Mouse (Mus musculus): Measurements from ENCODE around the gene Tmem88b. TPM values are rescaled to one million over a fixed set of nuclear protein-coding genes. Genes with fewer than 3 reads are reported as not detected.
"Not testable (repeated sequence)": the region's sequence is repeated elsewhere in the genome, so short reads cannot be mapped to it uniquely, and the experiment has no call there.

The Tmem88b gene
- total RNA-seq, 2 experiments from 2014 or later: 0.39 to 0.47 TPM

- not testable (repeated sequence) for DNase-seq (ENCODE audit: low spot score)
These were observed 3.2 kb upstream of the Tmem88b start for GRCm38 (mm10) chr4:155788833-155789232.

- no peak for DNase-seq (ENCODE audit: low spot score)
These were observed 2.6 kb upstream of the Tmem88b start for GRCm38 (mm10) chr4:155788300-155788699.

GRCm38 (mm10) chr4:155785246-155785645, 428 bp downstream of the Tmem88b start:
- no peak for DNase-seq (ENCODE audit: low spot score)

- peak; percentile 89 for DNase-seq (ENCODE audit: low spot score)
These were observed 1.5 kb downstream of the Tmem88b start for GRCm38 (mm10) chr4:155784081-155784701.

- DNase-seq (ENCODE audit: low spot score): no peak
These were observed 2.1 kb downstream of the Tmem88b start for GRCm38 (mm10) chr4:155783486-155784080.

GRCm38 (mm10) chr4:155780895-155781294, 4.8 kb downstream of the Tmem88b start:
- DNase-seq (ENCODE audit: low spot score): peak; percentile 94

GRCm38 (mm10) chr4:155779498-155779897, 6.2 kb downstream of the Tmem88b start:
- DNase-seq (ENCODE audit: low spot score): no peak

GRCm38 (mm10) chr4:155777816-155778215, 7.9 kb downstream of the Tmem88b start:
- DNase-seq (ENCODE audit: low spot score): no peak

- no peak for DNase-seq (ENCODE audit: low spot score)
These were observed 8.9 kb downstream of the Tmem88b start for GRCm38 (mm10) chr4:155776704-155777335.

GRCm38 (mm10) chr4:155775855-155776254, 9.8 kb downstream of the Tmem88b start:
- no peak for DNase-seq (ENCODE audit: low spot score)

GRCm38 (mm10) chr4:155774971-155775740, 10.5 kb downstream of the Tmem88b start:
- DNase-seq (ENCODE audit: low spot score): peak; percentile 76

GRCm38 (mm10) chr4:155774280-155774754, 11.4 kb downstream of the Tmem88b start, which contains the start of gene Vwa1:
Gene Vwa1 (minus strand): TSS chr4:155774698.
- peak; percentile 93 for DNase-seq (ENCODE audit: low spot score)

- DNase-seq (ENCODE audit: low spot score): no peak
These were observed 12.2 kb downstream of the Tmem88b start for GRCm38 (mm10) chr4:155773335-155774078.

- no peak for DNase-seq (ENCODE audit: low spot score)
These were observed 12.9 kb downstream of the Tmem88b start for GRCm38 (mm10) chr4:155772786-155773185.

GRCm38 (mm10) chr4:155771706-155772105, 14.0 kb downstream of the Tmem88b start:
- no peak for DNase-seq (ENCODE audit: low spot score)

- peak; percentile 89 for DNase-seq (ENCODE audit: low spot score)
These were observed 15.0 kb downstream of the Tmem88b start for GRCm38 (mm10) chr4:155770626-155771025.

- DNase-seq (ENCODE audit: low spot score): peak; percentile 93
These were observed 15.7 kb downstream of the Tmem88b start for GRCm38 (mm10) chr4:155769880-155770512.

GRCm38 (mm10) chr4:155769496-155769879, 16.2 kb downstream of the Tmem88b start:
- DNase-seq (ENCODE audit: low spot score): no peak

GRCm38 (mm10) chr4:155762357-155762756, 23.3 kb downstream of the Tmem88b start:
- no peak for DNase-seq (ENCODE audit: low spot score)

GRCm38 (mm10) chr4:155761356-155762099, 24.1 kb downstream of the Tmem88b start:
- no peak for DNase-seq (ENCODE audit: low spot score)
